Mouse (Mus musculus): ENCODE results near the gene Bpifb9a.
"Not testable (repeated sequence)": the region's sequence is repeated elsewhere in the genome, so short reads cannot be mapped to it uniquely, and the experiment has no call there.

Gene Bpifb9a

GRCm38 (mm10) chr2:154227830-154228229, 29.8 kb upstream of the Bpifb9a start:
- Histone ChIP-seq H3K27me3 (ENCODE audit: insufficient read depth, low read length) (peaks cover 10% of the 10 kb centered on the region), H3K4me1 (replicated peaks; ENCODE audit: low read depth, low read length) (peaks cover 30% of the 10 kb centered on the region), H3K4me3 (replicated peaks; ENCODE audit: low read length) (no peak overlapping the region), H3K9me3 (ENCODE audit: low read length) (no peaks in the 10 kb centered on the region), H3K36me3 (ENCODE audit: insufficient read depth, low read length) (no peaks in the 10 kb centered on the region)
- TF ChIP-seq CTCF (conservative IDR thresholded peaks at IDR 0.05; ENCODE audit: low read length) (no peak), NANOG (IDR thresholded peaks at IDR 0.05; ENCODE audit: borderline replicate concordance, low read length) (no peak), POU5F1 (IDR thresholded peaks at IDR 0.05; ENCODE audit: borderline replicate concordance, low read length) (no peak)

DNA sequence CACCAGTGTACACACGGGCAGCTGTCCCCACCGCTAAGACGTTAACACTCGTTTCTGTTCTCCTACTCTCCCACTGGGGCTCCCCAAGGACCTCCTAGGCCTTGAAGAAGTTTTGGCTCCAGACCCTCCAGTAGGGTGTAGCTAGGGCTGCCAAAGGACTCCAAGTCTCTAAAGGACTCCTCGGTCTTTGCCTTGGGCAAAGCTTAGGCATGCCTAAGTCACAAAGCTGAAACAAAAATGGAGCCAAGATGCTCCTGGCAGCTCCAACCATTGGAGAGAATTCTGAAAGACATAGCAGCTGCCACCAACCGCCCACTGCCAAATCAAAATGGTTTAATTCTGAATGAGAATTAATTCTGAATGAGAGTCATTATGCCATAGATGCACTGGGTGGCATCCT, 24.2 kb upstream of the Bpifb9a start:
- peaks cover 2% of the 10 kb centered on the region for H3K27me3 ChIP-seq (ENCODE audit: insufficient read depth, low read length)
- no peak overlapping the region for H3K4me3 ChIP-seq (replicated peaks; ENCODE audit: low read length)
- no peaks in the 10 kb centered on the region for H3K36me3 ChIP-seq (ENCODE audit: insufficient read depth, low read length)
- H3K9me3 ChIP-seq (ENCODE audit: low read length) = no peaks in the 10 kb centered on the region
- H3K4me1 ChIP-seq (replicated peaks; ENCODE audit: low read depth, low read length) = peaks cover 18% of the 10 kb centered on the region
- no peak for TF ChIP-seq NANOG (IDR thresholded peaks at IDR 0.05; ENCODE audit: borderline replicate concordance, low read length)
- no peak for TF ChIP-seq POU5F1 (IDR thresholded peaks at IDR 0.05; ENCODE audit: borderline replicate concordance, low read length)
- no peak for TF ChIP-seq CTCF (conservative IDR thresholded peaks at IDR 0.05; ENCODE audit: low read length)

DNA sequence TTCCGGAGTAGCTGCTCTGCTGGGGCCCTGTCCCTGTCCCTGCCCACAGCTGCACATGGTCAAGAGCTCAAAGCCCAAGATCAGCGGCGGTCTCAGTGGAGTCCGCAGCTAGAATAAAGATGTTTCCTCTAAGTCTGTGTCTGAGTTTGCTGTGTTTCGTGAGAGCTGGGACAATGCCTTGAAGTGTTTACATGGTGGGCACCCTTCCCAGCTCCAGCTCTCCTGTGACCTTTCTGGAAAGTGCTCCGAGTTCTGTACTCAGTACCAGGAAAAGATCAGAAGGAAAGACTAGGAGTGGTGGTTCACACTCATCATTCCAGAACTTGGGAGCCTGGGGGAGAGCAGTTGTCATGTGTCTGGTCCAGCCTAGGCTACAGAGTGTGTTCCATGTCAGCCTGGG, 16.9 kb upstream of the Bpifb9a start:
- H3K36me3 ChIP-seq (ENCODE audit: insufficient read depth, low read length) = no peaks in the 10 kb centered on the region

DNA sequence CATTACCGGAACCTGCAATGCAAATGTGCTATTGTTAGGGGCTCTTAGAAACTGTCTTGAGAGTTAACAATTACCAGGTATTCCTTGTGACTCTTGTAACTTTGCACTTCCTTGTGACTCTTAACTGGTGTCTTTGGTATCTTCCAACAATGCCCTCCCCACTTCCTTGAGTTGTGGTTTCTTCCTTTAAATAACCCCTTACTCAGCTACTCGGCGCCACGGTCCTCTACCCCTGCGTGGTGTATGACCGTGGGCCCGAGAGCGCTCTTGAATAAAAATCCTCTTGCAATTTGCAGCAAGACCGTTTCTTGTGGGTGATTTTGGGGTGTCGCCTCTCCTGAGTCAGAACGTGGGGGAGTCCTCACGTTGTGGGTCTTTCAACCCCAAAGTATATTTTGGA, 14.9 kb upstream of the Bpifb9a start:
- peaks cover 57% of the 10 kb centered on the region for H3K9me3 ChIP-seq (ENCODE audit: low read length)
- not testable (repeated sequence) for H3K27me3 ChIP-seq (ENCODE audit: insufficient read depth, low read length); H3K4me1 ChIP-seq (replicated peaks; ENCODE audit: low read depth, low read length); H3K36me3 ChIP-seq (ENCODE audit: insufficient read depth, low read length); H3K4me3 ChIP-seq (replicated peaks; ENCODE audit: low read length)

More for the DNA sequence above, 16.9 kb upstream of the Bpifb9a start:
- no peak for TF ChIP-seq CTCF (conservative IDR thresholded peaks at IDR 0.05; ENCODE audit: low read length)
- TF ChIP-seq NANOG (IDR thresholded peaks at IDR 0.05; ENCODE audit: borderline replicate concordance, low read length) = no peak
- TF ChIP-seq POU5F1 (IDR thresholded peaks at IDR 0.05; ENCODE audit: borderline replicate concordance, low read length) = no peak
- Histone ChIP-seq H3K4me3 (replicated peaks; ENCODE audit: low read length) (no peak overlapping the region), H3K4me1 (replicated peaks; ENCODE audit: low read depth, low read length) (peaks cover 6% of the 10 kb centered on the region), H3K9me3 (ENCODE audit: low read length) (peaks cover 52% of the 10 kb centered on the region), H3K27me3 (ENCODE audit: insufficient read depth, low read length) (no peaks in the 10 kb centered on the region)

GRCm38 (mm10) chr2:154243356-154244036, 14.2 kb upstream of the Bpifb9a start:
- Histone ChIP-seq H3K4me3 (replicated peaks; ENCODE audit: low read length) (no peak overlapping the region), H3K4me1 (replicated peaks; ENCODE audit: low read depth, low read length) (no peaks in the 10 kb centered on the region), H3K27me3 (ENCODE audit: insufficient read depth, low read length) (no peaks in the 10 kb centered on the region), H3K36me3 (ENCODE audit: insufficient read depth, low read length) (no peaks in the 10 kb centered on the region), H3K9me3 (ENCODE audit: low read length) (peaks cover 57% of the 10 kb centered on the region)
- TF ChIP-seq CTCF (conservative IDR thresholded peaks at IDR 0.05; ENCODE audit: low read length) (no peak), NANOG (IDR thresholded peaks at IDR 0.05; ENCODE audit: borderline replicate concordance, low read length) (no peak)

DNA sequence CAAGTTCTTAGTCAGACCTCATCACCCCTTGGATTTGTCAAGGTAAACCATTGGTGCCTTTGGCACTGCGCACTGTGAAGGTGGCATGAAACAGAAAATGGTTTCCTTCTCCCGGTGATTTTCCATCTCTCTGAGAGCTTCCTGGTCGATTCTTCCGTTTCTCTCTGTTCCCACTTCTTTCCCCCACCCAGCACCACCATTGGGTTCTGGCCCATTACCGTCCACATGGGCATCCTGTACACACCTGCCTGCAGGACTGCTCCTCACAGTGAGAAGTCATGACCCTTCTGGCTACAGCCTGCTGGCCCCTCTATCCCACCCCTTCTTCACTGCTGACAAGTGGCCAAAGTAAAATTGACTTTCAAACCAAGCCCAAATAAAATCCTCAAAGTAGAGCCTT, 12.3 kb upstream of the Bpifb9a start:
- H3K36me3 ChIP-seq (ENCODE audit: insufficient read depth, low read length) = no peaks in the 10 kb centered on the region
- no peaks in the 10 kb centered on the region for H3K27me3 ChIP-seq (ENCODE audit: insufficient read depth, low read length)
- peaks cover 57% of the 10 kb centered on the region for H3K9me3 ChIP-seq (ENCODE audit: low read length)
- no peaks in the 10 kb centered on the region for H3K4me1 ChIP-seq (replicated peaks; ENCODE audit: low read depth, low read length)
- no peak for TF ChIP-seq CTCF (conservative IDR thresholded peaks at IDR 0.05; ENCODE audit: low read length)
- TF ChIP-seq POU5F1 (IDR thresholded peaks at IDR 0.05; ENCODE audit: borderline replicate concordance, low read length) = no peak
- TF ChIP-seq NANOG (IDR thresholded peaks at IDR 0.05; ENCODE audit: borderline replicate concordance, low read length) = no peak
- H3K4me3 ChIP-seq (replicated peaks; ENCODE audit: low read length) = no peak overlapping the region

DNA sequence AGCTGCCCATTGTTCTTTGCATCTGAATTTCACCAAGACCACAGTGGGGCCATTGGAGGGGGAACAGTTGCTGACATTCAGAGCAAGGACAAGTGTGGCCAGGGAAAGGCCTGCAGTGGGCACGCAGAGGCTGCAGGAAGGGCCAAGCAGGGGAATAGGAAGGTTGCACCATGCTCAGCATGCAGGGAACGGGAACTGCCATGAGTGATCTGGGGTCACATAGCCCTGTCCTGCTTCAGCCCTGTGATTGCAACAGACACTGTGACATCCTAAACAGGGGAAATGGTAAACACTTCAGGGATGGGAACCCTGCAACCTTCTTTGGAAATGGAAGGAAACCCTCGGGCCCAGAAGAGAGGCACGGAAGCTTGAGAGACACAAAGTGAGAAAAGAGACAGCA, 2.4 kb upstream of the Bpifb9a start:
- not testable (repeated sequence) for H3K36me3 ChIP-seq (ENCODE audit: insufficient read depth, low read length); H3K27me3 ChIP-seq (ENCODE audit: insufficient read depth, low read length)

DNA sequence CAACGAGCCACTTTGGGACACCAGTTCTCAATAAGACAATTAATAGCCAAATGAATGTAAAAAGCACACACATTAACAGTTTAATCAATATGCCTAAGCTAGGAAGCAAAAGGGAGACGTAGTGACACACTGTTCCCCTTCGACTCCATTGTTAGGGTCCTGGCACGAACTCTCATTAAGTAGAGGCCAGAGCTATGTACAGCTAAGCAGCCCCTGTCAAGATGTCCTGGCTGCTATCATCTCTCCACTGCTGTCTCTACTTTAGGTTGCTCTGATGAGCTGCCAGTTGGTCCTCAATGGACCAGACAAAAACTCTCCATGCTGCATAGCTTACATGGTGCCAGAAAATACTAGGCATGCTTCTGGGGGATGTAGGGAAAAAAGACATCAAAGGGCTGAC, 1.9 kb upstream of the Bpifb9a start:
- no peaks in the 10 kb centered on the region for H3K36me3 ChIP-seq (ENCODE audit: insufficient read depth, low read length)
- TF ChIP-seq NANOG (IDR thresholded peaks at IDR 0.05; ENCODE audit: borderline replicate concordance, low read length) (no peak), CTCF (conservative IDR thresholded peaks at IDR 0.05; ENCODE audit: low read length) (no peak), POU5F1 (IDR thresholded peaks at IDR 0.05; ENCODE audit: borderline replicate concordance, low read length) (no peak)
- no peaks in the 10 kb centered on the region for H3K27me3 ChIP-seq (ENCODE audit: insufficient read depth, low read length)
- H3K4me1 ChIP-seq (replicated peaks; ENCODE audit: low read depth, low read length) = no peaks in the 10 kb centered on the region
- H3K4me3 ChIP-seq (replicated peaks; ENCODE audit: low read length) = no peak overlapping the region
- no peaks in the 10 kb centered on the region for H3K9me3 ChIP-seq (ENCODE audit: low read length)

More for the DNA sequence above, 2.4 kb upstream of the Bpifb9a start:
- H3K4me3 ChIP-seq (replicated peaks; ENCODE audit: low read length); H3K4me1 ChIP-seq (replicated peaks; ENCODE audit: low read depth, low read length); H3K9me3 ChIP-seq (ENCODE audit: low read length): not testable (repeated sequence)

DNA sequence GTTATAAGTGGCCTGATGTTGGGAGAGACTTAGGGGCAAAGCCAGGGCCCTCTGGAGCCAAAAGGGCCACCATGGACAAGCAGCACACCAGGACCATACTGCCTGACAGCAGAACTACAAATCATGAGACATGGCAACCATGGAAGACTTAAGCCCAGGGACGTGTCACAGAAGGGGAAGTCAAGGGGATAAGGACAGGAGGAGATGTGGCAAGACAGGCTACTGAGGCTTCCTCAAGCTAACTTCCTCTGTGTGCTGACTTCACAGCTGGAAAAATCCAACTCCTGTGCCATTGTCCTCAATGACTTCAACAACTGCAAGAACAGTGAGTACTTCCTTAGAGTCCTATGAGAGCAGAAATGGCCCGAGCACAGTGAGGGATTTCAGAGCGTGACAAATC, 6.7 kb downstream of the Bpifb9a start:
- not testable (repeated sequence) for H3K9me3 ChIP-seq (ENCODE audit: low read length); H3K36me3 ChIP-seq (ENCODE audit: insufficient read depth, low read length); H3K27me3 ChIP-seq (ENCODE audit: insufficient read depth, low read length); H3K4me1 ChIP-seq (replicated peaks; ENCODE audit: low read depth, low read length); H3K4me3 ChIP-seq (replicated peaks; ENCODE audit: low read length)

DNA sequence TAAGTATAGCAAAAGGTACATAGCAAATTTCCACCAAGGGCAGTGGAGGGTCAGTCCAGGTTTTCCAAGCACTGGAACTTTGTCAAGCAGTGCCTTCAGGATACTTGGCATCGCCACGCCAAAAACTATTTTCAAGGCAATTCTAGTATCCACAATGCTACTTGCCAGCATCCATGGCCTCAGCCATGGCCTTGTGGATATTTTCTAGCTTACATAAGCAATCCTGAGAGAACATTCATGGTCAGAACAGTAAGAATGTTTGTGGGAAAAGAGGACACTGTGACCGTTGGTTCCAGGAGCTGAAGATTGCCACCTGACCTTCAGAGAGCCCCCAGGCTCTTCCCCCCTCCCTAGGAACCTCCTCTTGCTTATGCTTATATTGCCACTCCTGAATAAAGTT, 34.2 kb downstream of the Bpifb9a start:
- not testable (repeated sequence) for H3K4me3 ChIP-seq (replicated peaks; ENCODE audit: low read length); H3K9me3 ChIP-seq (ENCODE audit: low read length); H3K27me3 ChIP-seq (ENCODE audit: insufficient read depth, low read length); H3K36me3 ChIP-seq (ENCODE audit: insufficient read depth, low read length); H3K4me1 ChIP-seq (replicated peaks; ENCODE audit: low read depth, low read length)

Data from E14TG2a.4 (cell line).